Mouse (Mus musculus) cerebellum, adult 2 months (tissue): ENCODE measurements around the gene Pde4dip. TPM values are rescaled to one million over a fixed set of nuclear protein-coding genes. Genes with fewer than 3 reads are reported as not detected.

ENCODE experiments used
- DNase-seq, 2 experiments: peaks; one replicate each; pipeline ENCODE4 v3.0.0; 2021
- H3K27ac ChIP-seq: fragments of 200-500 bp; 2 replicates; pipeline ENCODE4 v1.5.1; 2012; ENCODE audit warnings: low read length, control low read depth, inconsistent platforms; ENCODE audit not compliant: insufficient read depth
- H3K27me3 ChIP-seq: fragments of 200-500 bp; 2 replicates; pipeline ENCODE4 v1.6.1; 2012; ENCODE audit warnings: inconsistent platforms, mild to moderate bottlenecking, low read length, moderate library complexity; ENCODE audit not compliant: control insufficient read depth, insufficient read depth
- H3K4me1 ChIP-seq: fragments of 200-500 bp; 2 replicates; pipeline ENCODE4 v1.6.1; 2011; ENCODE audit warnings: low read length; ENCODE audit not compliant: control insufficient read depth, insufficient read depth
- H3K4me3 ChIP-seq: fragments of 200-500 bp; replicated peaks from 2 replicates; pipeline ENCODE3; 2011; ENCODE audit warnings: mild to moderate bottlenecking, low read depth, low read length, control low read depth; ENCODE audit not compliant: insufficient read depth
- CTCF ChIP-seq: fragments of 200-500 bp; IDR thresholded peaks from 2 replicates; pipeline ENCODE4 v1.5.1; 2011; ENCODE audit warnings: low read depth, mild to moderate bottlenecking, control low read depth, low read length, moderate library complexity, borderline replicate concordance; ENCODE audit not compliant: insufficient read depth
- POLR2A ChIP-seq: fragments of 200-500 bp; IDR thresholded peaks from 2 replicates; pipeline ENCODE4 v1.6.1; 2011; ENCODE audit warnings: low read length, control low read depth, borderline replicate concordance; ENCODE audit not compliant: insufficient read depth
- WGBS: fragments of 180-500 bp; shearing (Covaris S2); methylation state at CpG from one replicate; pipeline ENCODE4 v1.1.7; 2018; 5-methylcytosine and 5-hydroxymethylcytosine counted together
- polyA plus RNA-seq: library from polyadenylated mRNA; depleted of rRNA; stranded (reverse); fragments of >200 nt; gene quantifications from 2 replicates; pipeline ENCODE4 v1.2.3, GENCODE M21; 2012

The Pde4dip gene
- polyA plus RNA-seq, 1 experiment = 88.6 TPM

GRCm38 (mm10) chr3:97719116-97719515 lies 169.4 kb downstream of the Pde4dip start:
- H3K27ac ChIP-seq = no peak overlapping the region
- no peak overlapping the region for H3K4me3 ChIP-seq
- TF ChIP-seq CTCF (no peak), POLR2A (no peak)
- DNase-seq = no peak
- WGBS = 86% methylated on average over 9 of the region's 9 CpGs
- H3K4me1 ChIP-seq = no peaks in the 10 kb centered on the region
- no peaks in the 10 kb centered on the region for H3K27me3 ChIP-seq

- 87% methylated on average over 1 of the region's 1 CpGs for WGBS
- no peak overlapping the region for H3K4me3 ChIP-seq
- DNase-seq = no peak
- no peak overlapping the region for H3K27ac ChIP-seq
- TF ChIP-seq CTCF = no peak
- no peak for TF ChIP-seq POLR2A
- no peaks in the 10 kb centered on the region for H3K4me1 ChIP-seq
- H3K27me3 ChIP-seq = no peaks in the 10 kb centered on the region
These were observed 172.6 kb downstream of the Pde4dip start for GRCm38 (mm10) chr3:97715922-97716321.

DNA sequence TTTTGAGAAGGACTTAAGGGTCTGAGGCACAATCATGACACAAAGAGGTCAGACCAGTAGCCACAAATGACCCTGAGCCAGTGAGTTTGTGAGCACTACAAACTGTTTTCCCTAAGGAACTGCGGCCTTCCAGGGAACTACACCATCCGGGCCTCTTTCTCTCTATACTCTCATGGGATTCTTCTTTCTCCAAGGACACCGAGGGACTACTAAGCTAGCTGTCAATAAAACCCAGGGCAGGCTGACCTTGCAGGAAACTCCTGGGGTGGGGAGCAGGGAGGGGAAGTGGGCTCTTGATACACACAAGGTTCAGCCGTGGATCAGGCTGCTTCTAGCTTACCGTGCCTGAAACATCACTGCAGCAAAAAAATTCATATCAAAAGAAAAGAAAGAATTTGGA lies 177.6 kb downstream of the Pde4dip start:
- H3K4me1 ChIP-seq = no peaks in the 10 kb centered on the region
- TF ChIP-seq POLR2A = no peak
- no peak for TF ChIP-seq CTCF
- H3K4me3 ChIP-seq = no peak overlapping the region
- no peak for DNase-seq
- 53% methylated on average over 5 of the region's 5 CpGs for WGBS
- H3K27me3 ChIP-seq = no peaks in the 10 kb centered on the region
- no peak overlapping the region for H3K27ac ChIP-seq

DNA sequence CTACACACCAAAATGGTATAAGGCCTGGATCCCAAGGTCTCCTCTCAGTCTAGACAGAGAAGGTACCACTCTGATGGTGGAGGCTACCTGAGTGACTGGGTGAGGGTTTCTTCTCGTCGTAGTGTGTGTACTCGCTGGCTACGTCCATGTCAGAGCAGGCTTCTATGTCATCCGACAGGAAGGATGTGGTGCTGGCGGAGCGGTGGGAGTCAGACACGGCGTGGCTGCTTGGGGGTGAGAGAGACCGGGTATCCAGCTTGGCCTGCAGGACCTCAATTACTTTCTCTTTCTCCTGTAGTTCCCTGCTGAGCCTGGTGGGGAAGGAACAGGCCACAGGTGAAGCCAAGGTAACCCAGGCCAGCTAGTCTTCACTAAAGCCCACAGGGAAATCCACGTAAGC lies 178.4 kb downstream of the Pde4dip start:
- Histone ChIP-seq H3K4me1 (no peaks in the 10 kb centered on the region), H3K27me3 (no peaks in the 10 kb centered on the region), H3K27ac (no peak overlapping the region), H3K4me3 (no peak overlapping the region)
- WGBS = 87% methylated on average over 11 of the region's 11 CpGs
- DNase-seq = no peak
- TF ChIP-seq POLR2A (no peak), CTCF (no peak)

- H3K27me3 ChIP-seq = no peaks in the 10 kb centered on the region
These were observed 181.9 kb downstream of the Pde4dip start for GRCm38 (mm10) chr3:97706561-97706960.

DNA sequence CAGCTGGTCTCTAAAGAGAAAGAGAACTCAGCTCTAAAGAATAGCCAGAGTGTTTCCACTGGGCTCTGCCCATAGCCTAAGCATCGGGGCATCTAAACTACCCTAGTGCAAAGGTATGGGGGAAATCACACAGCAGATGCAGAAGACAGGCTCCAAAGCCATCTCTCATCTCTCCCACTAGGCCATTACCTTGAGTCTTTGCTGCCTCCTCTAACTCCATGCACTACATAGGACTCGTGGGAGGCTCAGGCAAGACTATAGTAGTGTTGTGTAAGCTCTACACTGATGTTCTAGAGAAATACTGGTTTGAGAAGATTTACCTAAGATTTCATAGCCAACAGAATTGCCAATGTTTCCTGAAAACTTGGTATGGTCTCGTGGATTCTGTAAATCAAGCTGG lies 183.0 kb downstream of the Pde4dip start:
- TF ChIP-seq POLR2A (no peak), CTCF (no peak)
- Histone ChIP-seq H3K4me3 (no peak overlapping the region), H3K4me1 (no peaks in the 10 kb centered on the region), H3K27me3 (no peaks in the 10 kb centered on the region), H3K27ac (no peak overlapping the region)
- DNase-seq = no peak
- WGBS = 90% methylated on average over 3 of the region's 3 CpGs

More at GRCm38 (mm10) chr3:97706561-97706960, 181.9 kb downstream of the Pde4dip start:
- Histone ChIP-seq H3K27ac (no peak overlapping the region), H3K4me1 (no peaks in the 10 kb centered on the region), H3K4me3 (no peak overlapping the region)
- DNase-seq = no peak
- 40% methylated on average over 4 of the region's 4 CpGs for WGBS
- no peak for TF ChIP-seq POLR2A

DNA sequence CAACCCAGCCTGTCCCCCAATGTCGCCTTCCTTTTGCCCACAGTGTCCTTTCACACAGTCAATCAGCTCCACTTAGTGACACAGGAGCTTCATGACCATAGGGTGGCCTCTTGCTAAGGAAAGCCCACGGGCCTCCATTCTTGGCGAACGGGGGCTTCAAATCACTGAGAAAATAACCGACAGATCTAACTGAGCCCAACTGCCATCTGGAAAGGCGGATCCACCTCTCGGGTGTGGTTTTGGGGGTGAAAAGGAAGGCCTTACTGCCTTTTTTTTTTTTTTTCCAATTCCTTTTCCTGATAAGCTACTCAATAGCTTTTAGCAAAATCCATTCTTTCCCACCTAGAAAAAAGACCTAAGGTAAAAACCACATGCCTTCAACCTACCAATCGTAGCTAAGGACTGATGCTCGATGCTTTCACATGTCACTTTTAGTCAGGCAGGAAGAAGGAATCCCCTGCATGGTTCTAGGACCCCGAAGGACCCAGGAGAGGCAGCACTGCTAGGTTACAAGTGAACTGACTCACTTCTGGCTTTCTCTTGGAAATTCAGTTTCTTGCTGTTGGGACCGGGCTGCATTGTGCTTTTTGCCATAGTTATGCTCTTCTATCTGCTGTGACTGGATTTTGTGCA lies 185.9 kb downstream of the Pde4dip start:
- 86% methylated on average over 11 of the region's 11 CpGs for WGBS
- Histone ChIP-seq H3K27me3 (no peaks in the 10 kb centered on the region), H3K4me3 (no peak overlapping the region), H3K4me1 (no peaks in the 10 kb centered on the region), H3K27ac (no peak overlapping the region)
- DNase-seq = no peak
- TF ChIP-seq CTCF (no peak), POLR2A (no peak)

GRCm38 (mm10) chr3:97701198-97701597 lies 187.3 kb downstream of the Pde4dip start:
- Histone ChIP-seq H3K4me1 (no peaks in the 10 kb centered on the region), H3K4me3 (no peak overlapping the region), H3K27me3 (no peaks in the 10 kb centered on the region), H3K27ac (no peak overlapping the region)
- TF ChIP-seq CTCF (no peak), POLR2A (no peak)
- WGBS = 75% methylated on average over 3 of the region's 3 CpGs
- no peak for DNase-seq
